Mouse (Mus musculus) spleen, postnatal 0 days (tissue): ENCODE data around the gene Nfu1. TPM values are rescaled to one million over a fixed set of nuclear protein-coding genes. Genes with fewer than 3 reads are reported as not detected.

Source experiments
- polyA plus RNA-seq: library from polyadenylated mRNA; unstranded; fragments of >200 nt; fragmentation: Nextera tagmentation; extraction: Ambion mirVana; gene quantifications from 2 replicates; pipeline ENCODE4 v1.2.1, GENCODE M21; 2015

Nfu1 gene
- 64.4 and 70.1 TPM in 2 replicates for polyA plus RNA-seq

GRCm38 (mm10) chr6:87008887-87009286, at the start of gene Nfu1:
Gene Nfu1, plus strand, starts transcription at chr6:87009236.

GRCm38 (mm10) chr6:87042337-87043130, 33.5 kb downstream of the Nfu1 start, which contains the start of gene Gfpt1:
Gene Gfpt1, plus strand, starts transcription at chr6:87042846.

Other genes with a start within 250 kb of the Nfu1 start
- gene Anxa4, start 215.7 kb upstream of the Nfu1 start, polyA plus RNA-seq = 8.9 and 11.3 TPM in 2 replicates
- gene Aak1, start 159.7 kb upstream of the Nfu1 start, polyA plus RNA-seq = 4.6 and 4.8 TPM in 2 replicates
- gene Gfpt1, start 33.6 kb downstream of the Nfu1 start, polyA plus RNA-seq = 7.4 and 8.5 TPM in 2 replicates
- 0.16 TPM in 1 of 2 replicates, not detected in the other for gene D6Ertd527e, start 95.5 kb downstream of the Nfu1 start, polyA plus RNA-seq